Mouse (Mus musculus) urinary bladder, postnatal 25 days (tissue): ENCODE measurements at regions not wholly inside any gene's neighbourhood (a gene's known extent, or its start where the extent isn't known, plus 50 kb on each side); places are given as distances from the start of the nearest gene placed in this dataset.

Source experiments
- DNase-seq: peaks from one replicate; pipeline ENCODE4 v3.0.0; 2022; ENCODE audit warnings: low spot score

DNA sequence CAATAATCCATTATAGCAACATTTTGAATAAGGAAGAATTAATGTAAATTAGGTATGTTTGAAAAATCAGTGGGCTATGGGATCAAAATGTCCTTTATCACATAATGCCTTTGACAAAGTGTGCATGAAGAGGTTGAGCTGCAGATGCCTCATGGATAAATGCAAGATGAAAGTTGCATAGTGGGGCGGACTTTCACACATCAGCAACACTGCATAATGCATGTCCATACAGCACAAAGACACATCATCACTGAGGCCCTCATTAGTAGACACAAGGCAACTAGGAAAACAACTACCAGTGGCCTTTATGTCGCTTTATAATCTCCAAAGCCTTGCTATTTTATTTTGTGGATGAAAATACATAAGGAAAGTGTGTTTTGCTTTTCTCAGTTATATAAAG is 105.8 kb upstream of the Rap2b start:
- no peak for DNase-seq

DNA sequence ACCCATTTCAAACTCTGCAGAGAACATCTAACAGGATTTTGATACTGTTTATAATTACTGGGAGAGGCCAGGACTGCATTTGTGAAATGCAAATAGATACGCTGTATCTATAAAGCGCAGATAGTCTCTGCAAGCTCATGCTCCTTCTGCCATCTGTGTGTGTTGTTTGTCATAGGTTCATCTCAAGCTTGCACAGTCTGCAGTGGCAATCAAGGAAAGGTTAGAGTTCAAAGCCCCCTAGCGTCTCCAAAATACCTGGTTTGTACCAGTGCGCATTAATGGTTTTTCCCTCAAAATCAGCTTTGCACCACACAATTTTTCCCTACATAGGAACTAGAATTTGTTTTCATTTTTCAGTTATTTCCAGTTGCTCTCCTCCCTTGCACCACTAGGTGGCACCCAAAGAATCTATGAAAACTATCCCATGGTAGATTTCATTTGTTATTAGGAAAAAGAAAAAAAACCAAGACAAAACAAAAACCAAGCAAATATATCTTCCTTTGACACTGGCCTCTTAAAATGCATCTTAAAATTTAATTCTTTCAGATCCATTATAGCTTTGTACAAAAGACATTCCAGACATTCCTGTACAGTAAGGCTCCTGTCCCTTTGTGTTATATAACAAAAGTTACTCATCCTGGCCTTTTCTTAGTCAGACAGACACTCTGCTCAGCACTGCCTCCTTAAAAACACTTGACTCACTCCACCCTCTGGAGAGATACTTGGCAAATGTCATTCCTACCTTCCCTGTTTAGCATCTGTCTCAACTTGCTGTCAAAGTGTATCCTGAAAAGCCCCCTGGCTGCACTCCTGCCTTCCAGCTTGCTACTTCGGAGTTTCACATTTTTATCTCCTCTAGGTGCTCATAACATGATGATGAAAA is 92.7 kb upstream of the Rap2b start:
- peak; percentile 38 for DNase-seq

DNA sequence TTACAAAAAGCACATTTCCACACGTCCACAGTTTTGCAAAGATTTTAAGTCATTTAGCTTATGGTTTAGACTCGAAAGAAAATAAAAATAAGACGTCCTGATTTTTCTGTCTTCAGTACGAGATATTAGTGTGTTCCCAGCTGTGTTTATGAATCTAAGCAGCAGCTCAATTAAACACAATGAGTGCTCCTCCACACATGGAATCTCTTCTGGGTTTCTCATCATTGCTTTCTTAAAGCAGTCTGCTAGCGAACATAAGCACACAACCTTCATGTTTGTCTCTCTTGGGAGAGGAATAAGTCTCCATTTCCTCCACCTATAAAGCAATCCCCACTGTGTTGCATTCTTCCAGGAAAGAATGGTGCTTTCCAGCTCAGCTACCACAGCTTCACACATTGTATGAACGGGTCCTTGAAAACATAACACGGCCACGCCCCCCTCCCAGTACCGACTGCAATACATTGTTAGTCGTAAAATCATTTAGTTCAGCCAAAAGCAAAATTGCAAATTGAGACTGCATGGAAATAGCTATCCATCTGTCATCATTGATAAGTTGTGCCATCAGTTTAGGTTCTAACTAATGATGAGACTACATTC is 75.4 kb upstream of the Rap2b start:
- no peak for DNase-seq

DNA sequence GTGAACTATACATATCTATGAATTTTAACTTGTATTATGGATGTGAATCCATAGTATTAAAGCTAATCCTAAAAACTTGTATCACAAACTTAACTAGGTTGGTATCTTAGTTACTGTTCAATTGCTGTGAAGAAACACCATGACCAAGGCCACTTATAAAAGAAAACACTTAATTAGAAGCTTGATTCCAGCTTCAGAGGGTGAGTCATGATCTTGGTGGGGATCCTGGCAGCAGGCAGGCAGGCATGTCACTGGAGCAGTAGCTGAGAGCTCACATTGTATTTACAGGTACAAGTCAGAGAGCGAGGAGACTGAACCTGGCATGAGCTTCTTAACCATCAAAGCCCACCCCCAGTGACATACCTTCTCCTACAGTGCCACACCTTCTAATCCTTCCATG is 73.2 kb upstream of the Rap2b start:
- DNase-seq: no peak

DNA sequence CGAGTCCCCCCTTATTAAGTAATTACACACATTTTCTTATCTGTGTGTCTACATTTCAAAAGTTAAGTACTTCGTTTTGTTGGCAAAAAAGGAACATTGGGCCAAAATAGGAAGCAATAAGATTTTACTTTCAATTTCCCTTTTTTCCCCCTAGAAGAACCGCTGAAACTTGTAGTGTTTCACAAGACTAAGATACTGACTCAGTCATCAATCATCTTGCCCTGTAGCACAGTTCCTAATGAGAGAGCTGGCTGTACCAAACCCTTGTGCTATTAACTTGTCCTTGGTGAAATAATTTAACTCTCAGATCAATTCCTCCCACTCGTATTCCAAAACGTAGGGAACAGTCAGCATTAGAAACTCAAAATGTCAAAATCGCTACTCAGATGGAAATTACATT is 66.6 kb upstream of the Rap2b start:
- no peak for DNase-seq

DNA sequence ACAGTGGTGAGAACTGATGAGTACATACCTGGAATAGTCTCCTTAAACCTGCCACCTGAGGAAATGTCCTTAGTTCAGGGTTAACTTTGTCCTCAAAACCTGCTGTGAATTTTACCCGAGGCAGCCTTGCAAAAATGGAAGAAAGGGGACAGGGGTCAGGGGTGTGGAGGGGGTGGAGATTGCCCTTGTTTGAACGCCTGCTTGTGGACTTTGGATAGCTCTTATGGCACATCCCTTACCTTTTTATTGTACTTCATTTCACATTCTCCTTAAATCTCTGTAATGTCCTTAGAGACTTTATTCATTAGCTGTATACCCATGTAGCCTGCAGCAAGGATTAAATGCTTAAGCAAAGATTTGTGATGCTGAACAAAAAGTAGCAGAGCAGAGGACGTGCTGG is 64.1 kb upstream of the Rap2b start:
- DNase-seq: no peak

DNA sequence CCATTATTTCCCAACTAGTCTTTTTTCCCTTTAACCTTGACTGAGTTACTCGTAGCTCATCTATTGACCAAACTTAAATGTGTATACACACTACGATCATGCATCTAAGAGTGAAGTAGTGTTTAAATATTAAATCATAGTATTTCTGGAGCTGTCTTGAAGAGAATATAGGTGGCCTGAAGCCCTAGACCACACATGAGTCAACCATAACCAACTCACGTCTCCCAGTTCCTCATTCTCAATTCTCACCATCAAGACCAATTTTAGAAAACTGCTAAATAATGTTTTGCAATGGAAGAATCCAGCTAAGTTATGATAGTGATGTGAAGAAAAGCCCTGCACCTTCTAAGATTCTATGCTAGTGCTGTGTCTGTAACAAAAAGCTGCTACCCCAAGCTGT is 59.2 kb upstream of the Rap2b start:
- DNase-seq: no peak

DNA sequence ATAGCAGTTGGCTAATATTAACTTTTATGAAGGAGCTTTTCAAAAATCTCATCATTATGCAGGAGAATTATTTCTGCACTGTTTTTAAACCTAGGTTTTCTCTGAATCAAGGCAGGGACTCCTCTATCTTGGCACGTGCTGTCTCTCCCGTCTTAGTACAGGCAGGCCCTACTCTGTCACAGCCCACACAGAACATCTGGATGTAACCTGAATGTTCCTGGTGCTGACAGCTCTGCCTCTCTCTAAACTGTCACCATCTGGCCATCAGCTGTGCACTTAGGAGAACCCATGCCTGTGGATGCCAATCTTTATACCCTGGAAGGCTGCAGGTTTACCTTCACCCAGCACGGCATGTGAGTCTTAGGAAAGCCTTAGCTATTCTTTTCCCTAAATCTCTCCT is 58.0 kb upstream of the Rap2b start:
- DNase-seq: no peak

DNA sequence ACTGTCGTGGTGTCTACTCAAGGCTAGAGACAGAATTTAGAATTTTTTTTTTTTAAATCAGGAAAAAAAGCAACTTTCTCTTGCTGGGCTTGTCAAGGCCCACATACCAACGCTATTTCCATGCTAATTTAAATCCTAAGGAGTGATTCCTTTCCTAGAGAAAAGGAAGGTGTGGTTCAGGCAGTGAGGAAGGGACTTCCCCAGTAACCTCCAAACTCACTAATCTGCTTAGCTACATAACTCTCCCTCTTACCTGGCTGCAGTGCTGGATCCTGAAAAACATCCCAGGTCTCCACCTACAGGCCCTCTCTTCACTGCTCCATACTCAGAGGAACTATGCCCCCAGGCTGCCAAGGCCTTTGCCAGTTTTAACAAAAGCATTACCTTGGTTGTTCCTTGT is 55.1 kb upstream of the Rap2b start:
- no peak for DNase-seq

DNA sequence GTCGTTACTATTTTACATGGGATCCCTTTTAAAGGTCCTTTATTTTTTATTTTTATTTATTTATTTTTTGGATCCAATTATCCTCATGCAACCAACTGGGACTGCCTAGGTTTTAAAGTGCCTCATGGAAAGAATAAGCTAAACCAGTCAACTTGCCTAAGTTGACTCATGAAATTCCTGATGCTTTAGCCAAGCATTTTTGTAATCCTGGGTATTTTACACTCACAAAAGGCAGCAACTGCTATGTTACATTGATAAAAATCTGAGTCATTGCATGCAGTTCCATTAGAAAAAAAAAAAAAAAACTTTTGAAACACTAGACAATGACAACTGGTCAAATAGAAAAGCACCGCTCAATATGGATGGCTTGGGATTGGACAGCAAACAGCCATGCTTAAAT is 52.7 kb upstream of the Rap2b start:
- DNase-seq: no peak

DNA sequence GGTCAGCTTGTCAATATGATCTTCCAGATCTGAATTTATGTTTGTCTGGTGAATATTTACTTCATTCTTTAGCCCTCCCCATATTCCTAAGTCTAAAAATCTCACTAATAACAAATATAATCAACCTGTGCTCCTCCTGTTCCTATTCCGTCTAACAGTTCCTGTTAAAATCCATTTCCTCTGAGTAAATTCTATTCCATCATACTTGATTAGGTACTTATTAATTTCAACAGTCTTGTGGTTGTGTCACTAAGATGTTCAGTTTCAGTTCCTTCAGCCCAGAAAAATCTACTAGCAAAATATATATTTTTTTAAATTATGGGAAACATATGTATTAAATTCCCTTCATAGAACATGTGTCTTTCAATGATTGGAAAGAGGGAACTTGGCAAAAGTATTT is 52.2 kb upstream of the Rap2b start:
- DNase-seq: no peak
